27 mouse cellular contexts compared by ENCODE assay signal in the genomic region with DNA sequence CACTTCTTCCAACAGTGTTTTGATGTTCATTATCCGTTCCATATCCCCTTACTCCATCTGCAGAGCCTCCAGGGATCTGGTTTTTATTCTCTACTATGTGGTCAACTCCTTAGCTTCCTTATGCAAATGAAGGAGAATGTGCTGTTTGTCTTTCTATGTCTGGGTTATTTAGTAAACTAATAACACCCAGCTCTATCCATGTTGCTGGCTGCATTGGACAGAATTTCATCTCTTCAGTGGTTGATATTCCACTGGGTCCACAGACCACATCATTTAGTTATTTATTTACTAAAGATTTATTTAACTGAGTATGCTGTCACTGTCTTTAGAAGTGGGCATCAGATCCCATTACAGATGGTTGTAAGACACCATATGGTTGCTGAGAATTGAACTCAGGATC.
"Had no signal": no experiment of that assay in that cellular context is flagged by ENCODE, and none has a peak within 500 bp of the region (broad histone marks: within the 10 kb centered on the region; RNA-seq: fewer than 3 reads in every experiment).

No protein-coding gene starts in this region.

- H3K9me3 ChIP-seq: embryonic facial prominence, embryonic 12.5 days; embryonic facial prominence, embryonic 13.5 days; embryonic facial prominence, embryonic 15.5 days; forebrain, embryonic 12.5 days; forebrain, embryonic 13.5 days; forebrain, embryonic 15.5 days had no signal

- H3K4me2 ChIP-seq: embryonic facial prominence, embryonic 12.5 days; embryonic facial prominence, embryonic 13.5 days; embryonic facial prominence, embryonic 15.5 days; forebrain, embryonic 12.5 days; forebrain, embryonic 13.5 days; forebrain, embryonic 15.5 days had no signal

- ATAC-seq: forebrain, embryonic 13.5 days; forebrain, embryonic 14.5 days; forebrain, embryonic 15.5 days; forebrain, embryonic 16.5 days; forebrain, postnatal 0 days had no signal

- H3K27ac ChIP-seq: embryonic facial prominence, embryonic 10.5 days; embryonic facial prominence, embryonic 12.5 days; embryonic facial prominence, embryonic 13.5 days; embryonic facial prominence, embryonic 15.5 days; forebrain, embryonic 10.5 days; forebrain, embryonic 12.5 days; forebrain, embryonic 13.5 days; forebrain, embryonic 15.5 days; gastrocnemius, adult 2 months had no signal

- H3K27me3 ChIP-seq: embryonic facial prominence, embryonic 12.5 days; embryonic facial prominence, embryonic 13.5 days; embryonic facial prominence, embryonic 15.5 days; forebrain, embryonic 12.5 days; forebrain, embryonic 15.5 days had no signal

- DNase-seq: cerebellum, adult 18-20 months; cerebellum, adult 2 months; cerebellum, adult 8-10 months; cerebellum, adult 9-10 months; cerebellum, adult 9-11 months; cerebellum, postnatal 10 days; cerebellum, postnatal 14 days; cerebellum, postnatal 25 days; cerebellum, postnatal 36 days; embryo, embryonic 11 days; forebrain, postnatal 0 days; gastrocnemius, adult 2 months; gastrocnemius, postnatal 10 days; gastrocnemius, postnatal 14 days; gastrocnemius, postnatal 25 days; gastrocnemius, postnatal 36 days had no signal

- H3K9ac ChIP-seq: embryonic facial prominence, embryonic 12.5 days; embryonic facial prominence, embryonic 13.5 days; embryonic facial prominence, embryonic 15.5 days; forebrain, embryonic 12.5 days; forebrain, embryonic 13.5 days; forebrain, embryonic 15.5 days; forebrain, postnatal 0 days had no signal

- H3K4me1 ChIP-seq: embryonic facial prominence, embryonic 10.5 days; embryonic facial prominence, embryonic 12.5 days; embryonic facial prominence, embryonic 15.5 days; forebrain, embryonic 12.5 days; forebrain, embryonic 13.5 days had no signal

- H3K4me3 ChIP-seq: embryonic facial prominence, embryonic 10.5 days; embryonic facial prominence, embryonic 12.5 days; embryonic facial prominence, embryonic 13.5 days; embryonic facial prominence, embryonic 15.5 days; erythroblast, embryonic 14.5 days; forebrain, embryonic 10.5 days; forebrain, embryonic 12.5 days; forebrain, embryonic 13.5 days; forebrain, embryonic 15.5 days; gastrocnemius, adult 2 months had no signal

- H3K36me3 ChIP-seq: embryonic facial prominence, embryonic 10.5 days; embryonic facial prominence, embryonic 12.5 days; embryonic facial prominence, embryonic 13.5 days; embryonic facial prominence, embryonic 15.5 days; forebrain, embryonic 10.5 days; forebrain, embryonic 12.5 days; forebrain, embryonic 15.5 days had no signal
